Mouse (Mus musculus): ENCODE results near the gene Zscan12. TPM values are rescaled to one million over a fixed set of nuclear protein-coding genes. Genes with fewer than 3 reads are reported as not detected.

Zscan12 gene
- polyA plus RNA-seq, 1 experiment from 2014 or later: 9.1 TPM

DNA sequence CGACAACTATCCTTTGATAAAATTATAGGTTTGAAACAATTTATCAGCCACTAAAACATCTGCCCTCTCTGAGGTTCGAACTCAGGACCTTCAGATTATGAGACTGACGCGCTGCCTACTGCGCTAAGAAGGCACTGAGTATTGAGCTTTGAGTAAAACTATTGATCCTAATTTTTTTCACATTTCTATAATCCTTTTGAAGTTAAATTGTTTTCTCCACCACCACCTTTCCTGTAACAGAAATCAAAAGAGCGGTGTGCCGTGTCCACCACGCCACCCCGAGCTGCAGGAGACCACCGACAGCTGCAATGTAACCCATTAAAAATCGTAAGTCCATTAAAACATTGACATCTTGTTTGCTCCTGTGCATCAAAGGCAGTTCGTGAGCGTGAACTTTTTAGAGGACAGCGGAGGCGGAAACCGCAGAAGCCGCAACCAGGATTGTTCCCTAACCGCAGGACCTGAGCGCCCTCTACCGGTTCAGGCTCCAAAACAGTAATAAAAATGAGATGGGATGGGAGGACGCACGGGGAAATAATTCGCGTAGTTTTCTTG lies 35.9 kb upstream of the Zscan12 start:
- Histone ChIP-seq H3K36me3 (ENCODE audit: control insufficient read depth, insufficient read depth) (no peaks in the 10 kb centered on the region), H3K9ac (ENCODE audit: low read length) (peak overlapping the region; percentile 46), H3K27me3 (ENCODE audit: control insufficient read depth, insufficient read depth, low read length) (no peaks in the 10 kb centered on the region), H3K27ac (ENCODE audit: low read length) (no peak overlapping the region; the same call in 1 of the 2 replicates), H3K4me3 (ENCODE audit: low read length) (peak overlapping the region; percentile 59), H3K9me3 (replicated peaks; ENCODE audit: control insufficient read depth, low read length) (no peaks in the 10 kb centered on the region), H3K4me2 (ENCODE audit: low read depth, low read length) (peak overlapping the region; percentile 91), H3K4me1 (ENCODE audit: control insufficient read depth, insufficient read depth, low read length) (peaks cover 10% of the 10 kb centered on the region)
- peak; percentile 78 for ATAC-seq (replicated peaks; ENCODE audit: extremely low read depth, insufficient read depth, low FRiP score)
- under 1% methylated on average over 24 of the region's 24 CpGs for WGBS

DNA sequence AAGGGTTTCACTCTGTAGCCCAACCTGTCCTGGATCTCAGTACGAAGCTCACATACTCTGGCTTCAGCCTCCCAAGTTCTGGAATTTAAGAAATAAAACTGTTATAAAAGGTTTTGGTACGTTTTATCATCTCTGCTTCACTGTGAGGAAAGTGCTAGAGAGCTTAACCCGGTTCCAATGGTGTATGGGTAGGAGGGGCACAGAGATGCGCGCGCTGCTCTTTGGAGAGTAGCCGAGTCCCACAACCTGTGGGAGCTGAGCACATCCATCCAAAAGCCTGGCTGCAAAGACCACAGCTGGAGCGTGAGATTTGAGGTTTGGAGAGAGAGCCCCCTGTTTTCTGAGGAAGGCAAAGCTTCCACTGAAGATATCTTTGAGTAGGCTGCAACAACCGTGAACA lies 35.2 kb upstream of the Zscan12 start:
- ATAC-seq (replicated peaks; ENCODE audit: extremely low read depth, insufficient read depth, low FRiP score): 0 out of 2 replicates have a peak, but pooled peaks have one; percentile 32
- no peaks in the 10 kb centered on the region for H3K27me3 ChIP-seq (ENCODE audit: control insufficient read depth, insufficient read depth, low read length)
- H3K36me3 ChIP-seq (ENCODE audit: control insufficient read depth, insufficient read depth): no peaks in the 10 kb centered on the region
- H3K9me3 ChIP-seq (replicated peaks; ENCODE audit: control insufficient read depth, low read length): no peaks in the 10 kb centered on the region
- 3% methylated on average over 9 of the region's 9 CpGs for WGBS
- peak overlapping the region; percentile 91 for H3K4me2 ChIP-seq (ENCODE audit: low read depth, low read length)
- H3K4me3 ChIP-seq (ENCODE audit: low read length): peak overlapping the region; percentile 59
- peaks cover 10% of the 10 kb centered on the region for H3K4me1 ChIP-seq (ENCODE audit: control insufficient read depth, insufficient read depth, low read length)
- H3K9ac ChIP-seq (ENCODE audit: low read length): peak overlapping the region; percentile 46; the same call in 1 of the 2 replicates
- H3K27ac ChIP-seq (ENCODE audit: low read length): no peak overlapping the region

DNA sequence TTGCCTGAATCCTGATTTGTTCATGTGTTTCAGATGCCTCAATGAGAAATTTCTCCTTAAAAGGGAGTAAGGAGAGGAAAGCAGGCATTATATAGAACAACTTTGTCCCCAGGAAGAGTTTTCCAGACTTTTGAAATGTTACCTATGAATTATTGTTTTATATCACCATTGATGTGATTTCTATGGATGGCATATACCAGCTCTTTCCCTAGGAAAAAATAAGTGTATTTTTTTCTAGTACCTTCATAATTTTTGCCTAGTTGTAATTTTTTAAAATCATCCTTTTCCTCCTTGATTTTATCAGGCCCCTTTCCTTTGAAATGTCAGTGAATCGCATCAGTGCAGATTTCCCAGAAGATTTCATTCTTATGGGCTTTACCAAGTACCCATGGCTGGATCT lies 16.0 kb upstream of the Zscan12 start, which contains the start of gene Olfr1367:
Olfr1367 (plus strand) TSS at position 301 of the 400 bp plus-strand sequence.
- H3K27ac ChIP-seq (ENCODE audit: low read length): no peak within 1 kb of the TSS
- no peaks in the 10 kb centered on the region for H3K27me3 ChIP-seq (ENCODE audit: control insufficient read depth, insufficient read depth, low read length)
- ATAC-seq (replicated peaks; ENCODE audit: extremely low read depth, insufficient read depth, low FRiP score): no peak
- H3K9ac ChIP-seq (ENCODE audit: low read length): no peak within 1 kb of the TSS
- no peaks in the 10 kb centered on the region for H3K9me3 ChIP-seq (replicated peaks; ENCODE audit: control insufficient read depth, low read length)
- no peak within 1 kb of the TSS for H3K4me3 ChIP-seq (ENCODE audit: low read length)
- H3K36me3 ChIP-seq (ENCODE audit: control insufficient read depth, insufficient read depth): no peaks in the 10 kb centered on the region
- H3K4me2 ChIP-seq (ENCODE audit: low read depth, low read length): no peak within 1 kb of the TSS
- H3K4me1 ChIP-seq (ENCODE audit: control insufficient read depth, insufficient read depth, low read length): no peaks in the 10 kb centered on the region
- 57% methylated on average over 1 of the region's 1 CpGs for WGBS

GRCm38 (mm10) chr13:21350593-21350992 lies 12.0 kb upstream of the Zscan12 start:
- H3K9me3 ChIP-seq (replicated peaks; ENCODE audit: control insufficient read depth, low read length): no peaks in the 10 kb centered on the region
- H3K4me3 ChIP-seq (ENCODE audit: low read length): no peak overlapping the region
- H3K4me1 ChIP-seq (ENCODE audit: control insufficient read depth, insufficient read depth, low read length): no peaks in the 10 kb centered on the region; the same call in 1 of the 2 replicates
- H3K4me2 ChIP-seq (ENCODE audit: low read depth, low read length): no peak overlapping the region
- H3K36me3 ChIP-seq (ENCODE audit: control insufficient read depth, insufficient read depth): no peaks in the 10 kb centered on the region
- no peak overlapping the region for H3K9ac ChIP-seq (ENCODE audit: low read length)
- H3K27ac ChIP-seq (ENCODE audit: low read length): no peak overlapping the region
- no peak for ATAC-seq (replicated peaks; ENCODE audit: extremely low read depth, insufficient read depth, low FRiP score)
- H3K27me3 ChIP-seq (ENCODE audit: control insufficient read depth, insufficient read depth, low read length): no peaks in the 10 kb centered on the region

DNA sequence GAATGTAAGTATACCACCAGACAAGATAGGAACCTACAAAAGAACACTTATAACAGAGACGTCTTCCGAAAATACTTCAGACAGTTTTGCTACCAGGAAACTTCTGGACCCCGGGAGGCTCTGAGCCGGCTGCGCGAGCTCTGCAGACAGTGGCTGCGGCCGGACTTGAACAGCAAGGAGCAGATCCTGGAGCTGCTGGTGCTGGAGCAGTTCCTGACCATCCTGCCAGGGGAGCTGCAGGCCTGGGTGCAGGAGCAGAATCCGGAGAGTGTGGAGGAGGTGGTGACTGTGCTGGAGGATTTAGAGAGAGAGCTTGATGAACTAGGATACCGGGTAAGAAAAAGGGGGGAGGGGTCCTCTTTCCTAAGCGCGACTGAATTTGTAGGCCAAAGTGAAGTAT lies 1.1 kb downstream of the Zscan12 start:
- no peak for ATAC-seq (replicated peaks; ENCODE audit: extremely low read depth, insufficient read depth, low FRiP score)
- Histone ChIP-seq H3K27me3 (ENCODE audit: control insufficient read depth, insufficient read depth, low read length) (no peaks in the 10 kb centered on the region), H3K4me2 (ENCODE audit: low read depth, low read length) (peak overlapping the region; percentile 79), H3K9ac (ENCODE audit: low read length) (peak overlapping the region; percentile 95), H3K9me3 (replicated peaks; ENCODE audit: control insufficient read depth, low read length) (no peaks in the 10 kb centered on the region), H3K36me3 (ENCODE audit: control insufficient read depth, insufficient read depth) (peaks cover 4% of the 10 kb centered on the region), H3K27ac (ENCODE audit: low read length) (no peak overlapping the region), H3K4me1 (ENCODE audit: control insufficient read depth, insufficient read depth, low read length) (peaks cover 13% of the 10 kb centered on the region), H3K4me3 (ENCODE audit: low read length) (peak overlapping the region; percentile 81)
- 49% methylated on average over 12 of the region's 12 CpGs for WGBS

DNA sequence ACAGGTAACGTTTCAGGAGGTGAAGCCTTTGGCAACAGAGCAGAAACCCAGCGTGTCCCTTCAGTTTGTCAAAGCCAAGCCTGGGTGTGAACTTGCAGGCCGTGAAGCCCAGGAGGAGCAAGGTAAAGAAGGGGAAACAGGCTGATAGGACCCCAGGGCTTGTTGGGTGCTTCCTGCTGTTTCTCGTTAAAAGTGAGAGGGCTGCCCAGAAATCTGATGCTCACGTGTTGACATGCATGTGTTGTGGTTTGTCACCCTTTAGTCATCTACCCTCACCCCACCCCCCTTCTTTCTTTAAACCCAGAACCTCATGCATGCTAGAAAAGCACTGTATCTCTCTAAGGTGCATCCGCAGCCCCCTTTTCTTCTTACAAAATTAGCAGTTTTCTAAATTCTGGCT lies 4.0 kb downstream of the Zscan12 start:
- Histone ChIP-seq H3K4me3 (ENCODE audit: low read length) (no peak overlapping the region), H3K9ac (ENCODE audit: low read length) (no peak overlapping the region), H3K4me1 (ENCODE audit: control insufficient read depth, insufficient read depth, low read length) (peaks cover 13% of the 10 kb centered on the region), H3K27ac (ENCODE audit: low read length) (no peak overlapping the region), H3K9me3 (replicated peaks; ENCODE audit: control insufficient read depth, low read length) (no peaks in the 10 kb centered on the region), H3K36me3 (ENCODE audit: control insufficient read depth, insufficient read depth) (peaks cover 21% of the 10 kb centered on the region), H3K4me2 (ENCODE audit: low read depth, low read length) (no peak overlapping the region), H3K27me3 (ENCODE audit: control insufficient read depth, insufficient read depth, low read length) (no peaks in the 10 kb centered on the region)
- WGBS: 53% methylated on average over 6 of the region's 6 CpGs
- no peak for ATAC-seq (replicated peaks; ENCODE audit: extremely low read depth, insufficient read depth, low FRiP score)

DNA sequence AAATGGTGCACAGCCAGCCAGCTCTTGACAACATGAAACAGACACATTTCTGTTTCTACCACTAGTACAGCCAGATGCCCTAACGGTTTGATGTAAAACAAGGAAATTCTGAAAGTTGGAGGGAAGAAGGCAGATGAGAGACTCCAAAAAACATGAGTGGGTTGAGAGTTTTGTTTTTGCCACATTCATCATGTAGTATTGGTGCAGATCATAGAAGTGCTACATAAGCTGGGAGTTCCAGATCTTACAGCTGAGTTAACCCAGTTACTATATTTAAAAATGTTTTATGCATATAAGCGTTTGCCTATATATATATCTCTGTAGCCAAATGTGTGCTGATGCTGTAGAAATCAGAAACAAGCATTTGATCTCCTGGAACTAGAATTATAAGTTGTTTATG lies 10.1 kb downstream of the Zscan12 start:
- Histone ChIP-seq H3K9me3 (replicated peaks; ENCODE audit: control insufficient read depth, low read length) (no peaks in the 10 kb centered on the region), H3K9ac (ENCODE audit: low read length) (no peak overlapping the region), H3K27me3 (ENCODE audit: control insufficient read depth, insufficient read depth, low read length) (no peaks in the 10 kb centered on the region), H3K36me3 (ENCODE audit: control insufficient read depth, insufficient read depth) (peaks cover 21% of the 10 kb centered on the region), H3K4me2 (ENCODE audit: low read depth, low read length) (no peak overlapping the region), H3K4me1 (ENCODE audit: control insufficient read depth, insufficient read depth, low read length) (no peaks in the 10 kb centered on the region), H3K4me3 (ENCODE audit: low read length) (no peak overlapping the region), H3K27ac (ENCODE audit: low read length) (no peak overlapping the region)
- no peak for ATAC-seq (replicated peaks; ENCODE audit: extremely low read depth, insufficient read depth, low FRiP score)
- WGBS: 80% methylated on average over 2 of the region's 2 CpGs

DNA sequence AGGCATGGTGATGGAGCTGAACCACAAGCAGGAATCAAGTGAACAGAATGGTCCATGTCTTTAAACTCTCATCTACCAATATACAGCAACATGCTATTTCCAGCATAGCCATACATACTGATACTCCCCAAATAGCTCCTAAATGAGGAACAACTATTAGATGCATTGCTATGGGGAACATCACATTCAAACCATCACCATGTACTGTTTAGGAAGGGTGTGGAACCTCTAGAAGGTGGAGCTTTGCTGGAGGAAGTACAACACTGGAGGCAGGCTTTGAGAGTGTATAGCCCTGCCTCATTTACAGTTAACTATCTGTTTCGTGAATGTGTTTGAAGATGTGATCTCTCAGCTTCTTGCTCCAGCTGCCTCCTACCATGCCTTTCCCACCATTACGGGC lies 15.2 kb downstream of the Zscan12 start:
- no peak overlapping the region for H3K27ac ChIP-seq (ENCODE audit: low read length)
- H3K9me3 ChIP-seq (replicated peaks; ENCODE audit: control insufficient read depth, low read length): no peaks in the 10 kb centered on the region
- H3K4me2 ChIP-seq (ENCODE audit: low read depth, low read length): no peak overlapping the region
- H3K4me3 ChIP-seq (ENCODE audit: low read length): no peak overlapping the region
- H3K9ac ChIP-seq (ENCODE audit: low read length): no peak overlapping the region
- no peaks in the 10 kb centered on the region for H3K4me1 ChIP-seq (ENCODE audit: control insufficient read depth, insufficient read depth, low read length)
- no peak for ATAC-seq (replicated peaks; ENCODE audit: extremely low read depth, insufficient read depth, low FRiP score)
- H3K36me3 ChIP-seq (ENCODE audit: control insufficient read depth, insufficient read depth): no peaks in the 10 kb centered on the region
- H3K27me3 ChIP-seq (ENCODE audit: control insufficient read depth, insufficient read depth, low read length): no peaks in the 10 kb centered on the region
- 80% methylated on average over 2 of the region's 2 CpGs for WGBS

- Histone ChIP-seq H3K4me3 (ENCODE audit: low read length) (no peak overlapping the region), H3K4me2 (ENCODE audit: low read depth, low read length) (no peak overlapping the region), H3K36me3 (ENCODE audit: control insufficient read depth, insufficient read depth) (peaks cover 58% of the 10 kb centered on the region), H3K27me3 (ENCODE audit: control insufficient read depth, insufficient read depth, low read length) (no peaks in the 10 kb centered on the region), H3K9ac (ENCODE audit: low read length) (no peak overlapping the region), H3K27ac (ENCODE audit: low read length) (no peak overlapping the region), H3K9me3 (replicated peaks; ENCODE audit: control insufficient read depth, low read length) (no peaks in the 10 kb centered on the region), H3K4me1 (ENCODE audit: control insufficient read depth, insufficient read depth, low read length) (no peaks in the 10 kb centered on the region)
- no peak for ATAC-seq (replicated peaks; ENCODE audit: extremely low read depth, insufficient read depth, low FRiP score)
- WGBS: 94% methylated on average over 1 of the region's 1 CpGs
Observed at GRCm38 (mm10) chr13:21395211-21395610, 32.6 kb downstream of the Zscan12 start.
